Mouse (Mus musculus): ENCODE results near the gene Mtg2. TPM values are rescaled to one million over a fixed set of nuclear protein-coding genes. Genes with fewer than 3 reads are reported as not detected.

Mtg2 gene
- polyA plus RNA-seq (2012; ENCODE audit: insufficient read depth, insufficient read length, low replicate concordance, missing spikeins): not detected in 2 replicates

DNA sequence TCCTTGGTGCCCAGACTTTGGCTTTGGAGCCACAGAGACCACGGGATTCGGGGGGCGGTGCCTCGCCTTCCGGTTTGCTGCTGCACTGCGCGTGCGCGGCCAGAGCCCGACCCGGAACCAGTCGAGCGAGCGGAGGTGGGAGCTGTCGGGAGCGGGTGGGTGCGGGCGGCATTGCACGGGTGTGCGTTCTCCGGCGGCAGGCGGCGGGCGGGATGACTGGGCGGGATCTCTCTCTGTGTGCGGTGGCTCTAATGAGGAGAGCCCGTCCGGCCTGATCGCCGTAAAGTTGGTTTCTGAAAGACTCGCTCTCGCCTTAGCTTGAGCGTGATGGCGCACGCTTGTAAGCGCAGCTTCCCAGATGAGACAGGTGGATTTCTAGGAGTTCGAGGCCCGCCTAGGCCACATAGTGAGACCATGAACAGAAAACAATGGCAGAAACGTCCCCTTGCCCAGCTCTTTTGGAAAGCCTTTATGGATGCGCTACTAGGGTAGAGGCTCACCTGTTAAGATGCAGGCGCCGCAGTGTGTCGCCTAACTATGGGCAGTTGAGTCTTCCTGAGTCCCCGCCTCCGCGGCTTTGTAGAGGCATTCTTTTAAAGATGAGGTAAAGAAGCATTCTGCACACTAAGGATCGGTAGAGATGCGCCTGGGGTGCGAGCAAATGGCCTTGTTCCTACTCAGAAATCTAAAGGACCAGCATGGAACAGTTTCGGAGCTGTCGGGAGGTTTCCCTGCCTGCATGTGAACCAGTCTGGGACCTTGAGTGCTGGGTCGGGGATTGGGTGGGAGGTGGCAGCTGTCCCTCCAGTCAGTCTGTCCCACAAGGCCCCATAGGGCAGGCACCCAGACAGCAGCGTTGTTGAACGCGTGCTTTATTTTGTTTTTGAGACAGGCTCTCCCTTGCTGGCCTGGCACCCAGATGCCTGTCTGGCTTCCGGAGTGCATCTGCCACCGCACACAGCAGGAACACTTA is at the start of gene Mtg2:
TSS of gene Mtg2 (plus strand) at position 108 of the 973 bp plus-strand sequence.
- peak within 1 kb of the TSS; percentile 60 for H3K4me3 ChIP-seq (ENCODE audit: insufficient read depth, low read depth, low read length)
- peak within 1 kb of the TSS; percentile 63; the same call in 1 of the 2 replicates for H3K27ac ChIP-seq (ENCODE audit: insufficient read depth, low read depth, low read length)
- 1% methylated on average over 58 of the region's 58 CpGs for WGBS
- peak; percentile 59 for TF ChIP-seq POLR2A (IDR thresholded peaks at IDR 0.05; ENCODE audit: insufficient read depth, low read depth, low read length)
- no peak for TF ChIP-seq CTCF (IDR thresholded peaks at IDR 0.05; ENCODE audit: insufficient read depth, low read depth, low read length)
- H3K4me1 ChIP-seq (ENCODE audit: control insufficient read depth, insufficient read depth, low read length): peaks cover 8% of the 10 kb centered on the region

DNA sequence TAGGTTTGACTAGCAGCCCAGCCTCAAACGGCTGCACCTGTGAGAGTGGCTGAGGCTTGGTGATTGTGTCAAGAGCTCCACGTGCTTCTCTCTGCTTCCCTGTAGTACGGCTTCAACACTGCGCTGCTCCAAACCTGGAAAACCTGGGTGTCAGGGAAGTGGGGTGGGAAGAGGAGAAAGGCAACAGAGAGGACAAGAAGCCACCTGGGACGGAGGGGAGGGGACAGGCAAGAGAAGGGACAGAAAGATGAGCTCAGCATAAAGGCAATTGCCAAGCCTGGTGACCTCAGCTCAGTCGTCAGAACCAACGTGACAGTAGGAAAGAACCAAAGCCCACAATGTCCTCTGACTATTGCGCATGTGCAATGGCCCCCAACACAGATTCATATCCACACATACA is 49.5 kb upstream of the Mtg2 start:
- WGBS: 83% methylated on average over 8 of the region's 8 CpGs
- H3K4me1 ChIP-seq (ENCODE audit: control insufficient read depth, insufficient read depth, low read length): peaks cover 4% of the 10 kb centered on the region; the same call in 1 of the 2 replicates
- no peak overlapping the region for H3K4me3 ChIP-seq (ENCODE audit: insufficient read depth, low read depth, low read length)
- H3K27ac ChIP-seq (ENCODE audit: insufficient read depth, low read depth, low read length): no peak overlapping the region
- no peak for TF ChIP-seq CTCF (IDR thresholded peaks at IDR 0.05; ENCODE audit: insufficient read depth, low read depth, low read length)
- no peak for TF ChIP-seq POLR2A (IDR thresholded peaks at IDR 0.05; ENCODE audit: insufficient read depth, low read depth, low read length)

GRCm38 (mm10) chr2:180022751-180023150 is 47.6 kb upstream of the Mtg2 start:
- Histone ChIP-seq H3K4me1 (ENCODE audit: control insufficient read depth, insufficient read depth, low read length) (peaks cover 14% of the 10 kb centered on the region), H3K27ac (ENCODE audit: insufficient read depth, low read depth, low read length) (no peak overlapping the region), H3K4me3 (ENCODE audit: insufficient read depth, low read depth, low read length) (no peak overlapping the region)
- 63% methylated on average over 6 of the region's 6 CpGs for WGBS
- TF ChIP-seq POLR2A (IDR thresholded peaks at IDR 0.05; ENCODE audit: insufficient read depth, low read depth, low read length): no peak
- no peak for TF ChIP-seq CTCF (IDR thresholded peaks at IDR 0.05; ENCODE audit: insufficient read depth, low read depth, low read length)

- H3K27ac ChIP-seq (ENCODE audit: insufficient read depth, low read depth, low read length): peak within 1 kb of the TSS; percentile 71
- no peak for TF ChIP-seq CTCF (IDR thresholded peaks at IDR 0.05; ENCODE audit: insufficient read depth, low read depth, low read length)
- TF ChIP-seq POLR2A (IDR thresholded peaks at IDR 0.05; ENCODE audit: insufficient read depth, low read depth, low read length): peak; percentile 78; the same call in 1 of the 2 replicates
- peaks cover 22% of the 10 kb centered on the region for H3K4me1 ChIP-seq (ENCODE audit: control insufficient read depth, insufficient read depth, low read length)
- peak within 1 kb of the TSS; percentile 71 for H3K4me3 ChIP-seq (ENCODE audit: insufficient read depth, low read depth, low read length)
- under 1% methylated on average over 80 of the region's 80 CpGs for WGBS
These were observed 45.8 kb upstream of the Mtg2 start, which contains the start of gene Lsm14b for GRCm38 (mm10) chr2:180024401-180025098. Gene Lsm14b, plus strand, starts transcription at chr2:180024987.

GRCm38 (mm10) chr2:180025135-180025860 is 45.1 kb upstream of the Mtg2 start:
- under 1% methylated on average over 84 of the region's 84 CpGs for whole genome bisulfite sequencing
- TF ChIP-seq CTCF (IDR thresholded peaks at IDR 0.05; ENCODE audit: insufficient read depth, low read depth, low read length): no peak
- TF ChIP-seq POLR2A (IDR thresholded peaks at IDR 0.05; ENCODE audit: insufficient read depth, low read depth, low read length): no peak
- Histone ChIP-seq H3K4me3 (ENCODE audit: insufficient read depth, low read depth, low read length) (peak overlapping the region; percentile 71), H3K4me1 (ENCODE audit: control insufficient read depth, insufficient read depth, low read length) (peaks cover 22% of the 10 kb centered on the region), H3K27ac (ENCODE audit: insufficient read depth, low read depth, low read length) (peak overlapping the region; percentile 71)

DNA sequence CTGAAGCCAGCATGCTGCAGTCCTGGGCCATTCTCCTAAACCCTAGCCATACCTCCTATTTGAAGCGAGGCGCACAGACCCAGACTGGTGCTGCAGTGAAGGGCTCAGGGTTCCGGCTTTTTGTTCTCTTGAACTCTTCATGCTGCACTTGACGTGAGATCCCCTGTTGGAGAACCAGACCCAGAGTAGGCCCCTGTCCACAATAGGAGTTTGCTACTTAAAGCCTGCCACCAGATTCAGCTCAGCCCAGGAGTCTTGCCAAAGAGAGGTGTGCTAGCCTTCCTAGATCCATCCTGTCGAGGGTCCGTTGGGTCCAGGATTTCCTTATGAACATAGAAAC is 44.6 kb upstream of the Mtg2 start:
- Histone ChIP-seq H3K4me1 (ENCODE audit: control insufficient read depth, insufficient read depth, low read length) (peaks cover 22% of the 10 kb centered on the region), H3K27ac (ENCODE audit: insufficient read depth, low read depth, low read length) (no peak overlapping the region), H3K4me3 (ENCODE audit: insufficient read depth, low read depth, low read length) (peak overlapping the region; percentile 71)
- 10% methylated on average over 6 of the region's 6 CpGs for WGBS
- TF ChIP-seq CTCF (IDR thresholded peaks at IDR 0.05; ENCODE audit: insufficient read depth, low read depth, low read length) (no peak), POLR2A (IDR thresholded peaks at IDR 0.05; ENCODE audit: insufficient read depth, low read depth, low read length) (no peak)

DNA sequence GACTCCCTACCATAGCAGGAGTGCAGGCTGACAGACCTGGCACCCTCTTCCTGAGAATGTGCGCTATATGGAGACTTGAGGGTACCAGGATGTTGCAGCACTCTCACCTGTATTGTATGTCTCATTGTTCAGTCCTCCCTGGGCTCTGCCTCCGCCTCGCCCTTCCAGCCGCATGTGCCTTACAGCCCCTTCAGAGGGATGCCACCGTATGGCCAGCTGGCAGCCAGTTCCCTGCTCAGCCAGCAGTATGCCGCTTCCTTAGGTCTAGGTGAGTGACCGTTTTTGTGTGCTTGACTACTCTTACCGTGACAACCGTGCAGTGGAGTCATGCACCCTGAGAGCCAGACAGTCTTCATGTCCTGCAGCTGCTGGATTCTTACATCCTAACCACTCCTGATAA is 42.6 kb upstream of the Mtg2 start:
- WGBS: 57% methylated on average over 9 of the region's 9 CpGs
- peaks cover 22% of the 10 kb centered on the region for H3K4me1 ChIP-seq (ENCODE audit: control insufficient read depth, insufficient read depth, low read length)
- peak overlapping the region; percentile 8; the same call in 1 of the 2 replicates for H3K4me3 ChIP-seq (ENCODE audit: insufficient read depth, low read depth, low read length)
- H3K27ac ChIP-seq (ENCODE audit: insufficient read depth, low read depth, low read length): no peak overlapping the region
- no peak for TF ChIP-seq POLR2A (IDR thresholded peaks at IDR 0.05; ENCODE audit: insufficient read depth, low read depth, low read length)
- TF ChIP-seq CTCF (IDR thresholded peaks at IDR 0.05; ENCODE audit: insufficient read depth, low read depth, low read length): no peak

DNA sequence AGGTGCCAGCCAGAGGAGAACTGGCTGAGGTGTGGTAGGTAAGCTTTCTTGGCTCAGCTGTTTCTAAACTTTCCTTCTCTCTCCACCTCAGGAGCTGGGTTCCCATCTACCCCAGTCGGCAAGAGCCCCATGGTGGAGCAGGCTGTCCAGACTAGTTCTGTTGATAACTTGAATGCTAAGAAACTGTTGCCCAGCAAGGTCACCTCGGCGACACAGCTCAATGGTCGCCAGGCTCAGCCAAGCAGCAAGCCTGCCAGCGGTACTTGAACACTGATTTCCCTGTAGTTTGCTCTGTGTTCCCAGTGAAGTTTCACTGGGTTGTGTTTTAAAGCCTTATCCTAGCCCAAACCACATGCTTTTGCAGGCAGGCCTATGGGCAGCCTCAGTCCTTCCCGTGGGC is 39.1 kb upstream of the Mtg2 start:
- 46% methylated on average over 6 of the region's 6 CpGs for WGBS
- peaks cover 16% of the 10 kb centered on the region for H3K4me1 ChIP-seq (ENCODE audit: control insufficient read depth, insufficient read depth, low read length)

More for the DNA sequence above, 39.1 kb upstream of the Mtg2 start:
- Histone ChIP-seq H3K4me3 (ENCODE audit: insufficient read depth, low read depth, low read length) (no peak overlapping the region), H3K27ac (ENCODE audit: insufficient read depth, low read depth, low read length) (no peak overlapping the region)
- no peak for TF ChIP-seq POLR2A (IDR thresholded peaks at IDR 0.05; ENCODE audit: insufficient read depth, low read depth, low read length)
- no peak for TF ChIP-seq CTCF (IDR thresholded peaks at IDR 0.05; ENCODE audit: insufficient read depth, low read depth, low read length)
